Mouse (Mus musculus) midbrain, embryonic 11.5 days (tissue): ENCODE measurements at regions not wholly inside any gene's neighbourhood (a gene's known extent, or its start where the extent isn't known, plus 50 kb on each side); places are given as distances from the start of the nearest gene placed in this dataset.

Experiments used
- ATAC-seq: fragments of 200-750 bp; cut with Nextera tagmentation; 2 replicates; pipeline ENCODE4 v1.8.0; 2017; ENCODE audit warnings: moderate TSS enrichment, moderate library complexity; ENCODE audit not compliant: low FRiP score
- DNase-seq: peaks from one replicate; pipeline ENCODE4 v3.0.0; 2015; ENCODE audit warnings: low spot score; ENCODE audit errors: missing footprints
- H3K27ac ChIP-seq: fragments of 300-500 bp; sonication (generic); 2 replicates; pipeline ENCODE4 v1.5.1; 2014; ENCODE audit warnings: low read depth, low read length
- H3K27me3 ChIP-seq: fragments of 300-500 bp; sonication (generic); 2 replicates; pipeline ENCODE4 v1.6.1; 2014; ENCODE audit warnings: mild to moderate bottlenecking, low read length, moderate library complexity, mixed read lengths; ENCODE audit not compliant: control insufficient read depth, insufficient read depth
- H3K36me3 ChIP-seq: fragments of 300-500 bp; sonication (generic); 2 replicates; pipeline ENCODE4 v1.6.1; 2014; ENCODE audit warnings: mild to moderate bottlenecking, low read length, moderate library complexity, mixed read lengths; ENCODE audit not compliant: control insufficient read depth, insufficient read depth
- H3K4me1 ChIP-seq: fragments of 300-500 bp; sonication (generic); 2 replicates; pipeline ENCODE4 v1.6.1; 2014; ENCODE audit warnings: low read length; ENCODE audit not compliant: control insufficient read depth, insufficient read depth
- H3K4me2 ChIP-seq: fragments of 300-500 bp; sonication (generic); 2 replicates; pipeline ENCODE4 v1.6.1; 2014; ENCODE audit warnings: mild to moderate bottlenecking, moderate library complexity
- H3K4me3 ChIP-seq: fragments of 300-500 bp; sonication (generic); 2 replicates; pipeline ENCODE4 v1.5.1; 2014; ENCODE audit warnings: low read depth, low read length
- H3K9ac ChIP-seq: fragments of 300-500 bp; sonication (generic); 2 replicates; pipeline ENCODE4 v1.6.1; 2014; ENCODE audit warnings: low read length
- H3K9me3 ChIP-seq: fragments of 300-500 bp; sonication (generic); 2 replicates; pipeline ENCODE4 v1.6.1; 2016; ENCODE audit warnings: low read length; ENCODE audit not compliant: control insufficient read depth
- WGBS: fragments of 180-500 bp; shearing (Covaris S2); extraction: QIAGEN DNeasy Blood & Tissue Kit; methylation state at CpG from one replicate; pipeline ENCODE4 v1.1.7; 2014; 5-methylcytosine and 5-hydroxymethylcytosine counted together

GRCm38 (mm10) chr1:69382374-69382773, 274.5 kb upstream of the Erbb4 start:
- ATAC-seq (no peak), DNase-seq (no peak)
- Histone ChIP-seq H3K27me3 (no peaks in the 10 kb centered on the region), H3K27ac (no peak overlapping the region), H3K4me3 (no peak overlapping the region), H3K9me3 (no peaks in the 10 kb centered on the region), H3K9ac (no peak overlapping the region), H3K4me1 (no peaks in the 10 kb centered on the region), H3K4me2 (no peak overlapping the region), H3K36me3 (no peaks in the 10 kb centered on the region)
- WGBS = 93% methylated on average over 1 of the region's 1 CpGs

- Histone ChIP-seq H3K36me3 (no peaks in the 10 kb centered on the region), H3K27ac (no peak overlapping the region), H3K4me1 (no peaks in the 10 kb centered on the region), H3K9ac (no peak overlapping the region), H3K4me3 (no peak overlapping the region), H3K9me3 (no peaks in the 10 kb centered on the region), H3K27me3 (no peaks in the 10 kb centered on the region), H3K4me2 (no peak overlapping the region)
- 88% methylated on average over 7 of the region's 7 CpGs for WGBS
- ATAC-seq (no peak), DNase-seq (no peak)
Observed at GRCm38 (mm10) chr1:69379741-69380140, 271.9 kb upstream of the Erbb4 start.

- no peak for ATAC-seq
- no peak overlapping the region for H3K9ac ChIP-seq
- no peak overlapping the region for H3K4me3 ChIP-seq
- no peaks in the 10 kb centered on the region for H3K4me1 ChIP-seq
- no peaks in the 10 kb centered on the region for H3K9me3 ChIP-seq
- no peak for DNase-seq
- 96% methylated on average over 46 of the region's 46 CpGs for WGBS
- H3K4me2 ChIP-seq = no peak overlapping the region
- H3K27me3 ChIP-seq = no peaks in the 10 kb centered on the region
- H3K27ac ChIP-seq = no peak overlapping the region
- no peaks in the 10 kb centered on the region for H3K36me3 ChIP-seq
Observed at GRCm38 (mm10) chr1:69376923-69377706, 269.3 kb upstream of the Erbb4 start.

- WGBS = 38% methylated on average over 1 of the region's 1 CpGs
- no peak for DNase-seq
- Histone ChIP-seq H3K36me3 (no peaks in the 10 kb centered on the region), H3K27ac (no peak overlapping the region), H3K27me3 (no peaks in the 10 kb centered on the region), H3K4me2 (no peak overlapping the region), H3K9ac (no peak overlapping the region), H3K4me3 (no peak overlapping the region), H3K9me3 (no peaks in the 10 kb centered on the region), H3K4me1 (no peaks in the 10 kb centered on the region)
- no peak for ATAC-seq
Observed at GRCm38 (mm10) chr1:69375246-69375645, 267.4 kb upstream of the Erbb4 start.

GRCm38 (mm10) chr1:69370078-69370477, 262.2 kb upstream of the Erbb4 start:
- no peak overlapping the region for H3K27ac ChIP-seq
- H3K4me1 ChIP-seq = no peaks in the 10 kb centered on the region
- ATAC-seq (no peak), DNase-seq (peak; percentile 79)
- H3K27me3 ChIP-seq = no peaks in the 10 kb centered on the region
- no peak overlapping the region for H3K4me3 ChIP-seq
- no peak overlapping the region for H3K9ac ChIP-seq
- H3K9me3 ChIP-seq = no peaks in the 10 kb centered on the region
- H3K36me3 ChIP-seq = no peaks in the 10 kb centered on the region
- WGBS = 89% methylated on average over 2 of the region's 2 CpGs
- no peak overlapping the region for H3K4me2 ChIP-seq

GRCm38 (mm10) chr1:69367531-69367930, 259.7 kb upstream of the Erbb4 start:
- 75% methylated on average over 1 of the region's 1 CpGs for WGBS

GRCm38 (mm10) chr1:69364069-69364468, 256.2 kb upstream of the Erbb4 start:
- Histone ChIP-seq H3K27ac (no peak overlapping the region), H3K9me3 (no peaks in the 10 kb centered on the region), H3K4me2 (no peak overlapping the region), H3K4me3 (no peak overlapping the region), H3K4me1 (no peaks in the 10 kb centered on the region), H3K9ac (no peak overlapping the region), H3K27me3 (no peaks in the 10 kb centered on the region), H3K36me3 (no peaks in the 10 kb centered on the region)
- DNase-seq (no peak), ATAC-seq (no peak)

More at GRCm38 (mm10) chr1:69367531-69367930, 259.7 kb upstream of the Erbb4 start:
- DNase-seq (no peak), ATAC-seq (0 out of 2 replicates have a peak, but pooled peaks have one; percentile 22)
- Histone ChIP-seq H3K27me3 (no peaks in the 10 kb centered on the region), H3K4me3 (no peak overlapping the region), H3K9me3 (no peaks in the 10 kb centered on the region), H3K4me1 (no peaks in the 10 kb centered on the region), H3K27ac (no peak overlapping the region), H3K4me2 (no peak overlapping the region), H3K36me3 (no peaks in the 10 kb centered on the region), H3K9ac (no peak overlapping the region)

GRCm38 (mm10) chr1:69357548-69357947, 249.7 kb upstream of the Erbb4 start:
- 90% methylated on average over 7 of the region's 7 CpGs for WGBS
- ATAC-seq = no peak
- no peaks in the 10 kb centered on the region for H3K9me3 ChIP-seq
- H3K4me1 ChIP-seq = no peaks in the 10 kb centered on the region
- H3K27ac ChIP-seq = no peak overlapping the region
- no peaks in the 10 kb centered on the region for H3K27me3 ChIP-seq
- H3K36me3 ChIP-seq = no peaks in the 10 kb centered on the region
- no peak overlapping the region for H3K4me3 ChIP-seq
- H3K4me2 ChIP-seq = no peak overlapping the region
- no peak overlapping the region for H3K9ac ChIP-seq
- no peak for DNase-seq

- H3K9me3 ChIP-seq = no peaks in the 10 kb centered on the region
- H3K4me2 ChIP-seq = no peak overlapping the region
- no peak overlapping the region for H3K27ac ChIP-seq
- no peak overlapping the region for H3K4me3 ChIP-seq
- 89% methylated on average over 2 of the region's 2 CpGs for WGBS
- no peaks in the 10 kb centered on the region for H3K27me3 ChIP-seq
- DNase-seq = no peak
- ATAC-seq = no peak
- no peak overlapping the region for H3K9ac ChIP-seq
- no peaks in the 10 kb centered on the region for H3K36me3 ChIP-seq
- H3K4me1 ChIP-seq = no peaks in the 10 kb centered on the region
Observed at GRCm38 (mm10) chr1:69350417-69350816, 242.6 kb upstream of the Erbb4 start.
